Mouse (Mus musculus) hindbrain, embryonic 10.5 days (tissue): ENCODE data around the gene Camkmt. TPM values are rescaled to one million over a fixed set of nuclear protein-coding genes. Genes with fewer than 3 reads are reported as not detected.
A peak's percentile ranks its signal among the peaks of the same experiment; 100 is the strongest.

Experiments
- DNase-seq: peaks from one replicate; pipeline ENCODE4 v3.0.0-alpha.2; 2017; ENCODE audit warnings: low spot score
- H3K27ac ChIP-seq: fragments of 300-500 bp; sonication (generic); 2 replicates; pipeline ENCODE4 v1.5.1; 2016; ENCODE audit warnings: mild to moderate bottlenecking, moderate library complexity
- H3K27me3 ChIP-seq: fragments of 300-500 bp; sonication (generic); 2 replicates; pipeline ENCODE4 v1.6.1; 2016; ENCODE audit warnings: mild to moderate bottlenecking; ENCODE audit not compliant: poor library complexity, insufficient read depth, severe bottlenecking
- H3K36me3 ChIP-seq: fragments of 300-500 bp; sonication (generic); 2 replicates; pipeline ENCODE4 v1.6.1; 2016; ENCODE audit warnings: mild to moderate bottlenecking, moderate library complexity
- H3K4me1 ChIP-seq: fragments of 300-500 bp; sonication (generic); replicated peaks from 2 replicates; pipeline ENCODE4 v1.6.1; 2016; ENCODE audit warnings: mild to moderate bottlenecking
- H3K4me3 ChIP-seq: fragments of 300-500 bp; sonication (generic); 2 replicates; pipeline ENCODE4 v1.5.1; 2016; ENCODE audit warnings: mild to moderate bottlenecking, moderate library complexity
- H3K9me3 ChIP-seq: fragments of 300-500 bp; sonication (generic); 2 replicates; pipeline ENCODE4 v1.6.1; 2016; ENCODE audit warnings: mild to moderate bottlenecking, moderate library complexity
- WGBS: fragments of 180-500 bp; shearing (Covaris S2); methylation state at CpG from one replicate; pipeline ENCODE4 v1.1.7; 2016; 5-methylcytosine and 5-hydroxymethylcytosine counted together
- polyA plus RNA-seq: library from polyadenylated mRNA; unstranded; fragments of >200 nt; fragmentation: Nextera tagmentation; extraction: Ambion mirVana; gene quantifications from 2 replicates; pipeline ENCODE4 v1.2.1, GENCODE M21; 2016

Gene Camkmt
- polyA plus RNA-seq, 1 experiment from 2014 or later = 14.1 TPM

DNA sequence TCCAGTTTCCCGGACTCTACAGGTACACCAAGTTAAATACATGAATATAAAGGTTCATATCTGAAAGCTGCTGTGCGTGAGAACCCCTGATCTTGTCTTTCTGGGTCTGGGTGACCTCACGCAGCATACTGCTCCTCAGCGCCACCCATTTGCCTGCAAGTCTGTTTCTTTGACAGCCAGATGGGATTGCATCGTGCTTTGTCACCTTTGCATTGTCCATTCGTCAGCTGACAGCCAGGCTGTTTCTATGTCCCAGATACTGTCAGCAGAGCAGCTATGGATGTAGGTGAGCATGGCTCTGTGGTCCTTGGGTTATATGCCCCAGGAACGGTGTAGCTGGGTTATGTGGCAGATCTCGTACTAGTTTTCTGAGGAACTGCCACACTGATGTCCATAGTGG, 278.4 kb downstream of the Camkmt start:
- no peak for DNase-seq
- Histone ChIP-seq H3K27me3 (no peaks in the 10 kb centered on the region; the same call in none of the 2 replicates), H3K4me1 (0 out of 2 replicates have a peak, but pooled peaks cover 3% of the 10 kb centered on the region), H3K9me3 (no peaks in the 10 kb centered on the region), H3K4me3 (no peak overlapping the region), H3K27ac (no peak overlapping the region), H3K36me3 (no peaks in the 10 kb centered on the region)
- WGBS = 78% methylated on average over 8 of the region's 8 CpGs

DNA sequence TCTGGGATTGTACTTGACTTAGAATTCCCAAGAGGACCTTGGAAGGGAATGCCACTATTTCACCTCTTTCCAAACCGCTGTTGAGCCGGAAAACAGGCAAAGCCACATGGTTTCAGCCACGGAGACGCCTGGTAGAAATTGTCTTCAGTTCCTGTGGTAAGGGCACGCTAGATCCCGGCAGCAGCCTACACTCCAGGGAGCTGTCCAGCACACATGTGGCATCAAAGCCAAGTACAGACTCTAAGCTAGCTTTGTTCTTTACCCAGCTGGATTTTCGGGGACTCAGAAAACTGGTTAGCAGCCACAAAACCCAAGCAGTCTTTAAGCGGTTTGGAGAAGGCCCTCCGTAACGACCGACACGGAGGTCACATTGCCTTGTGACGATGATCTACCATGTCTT, 281.7 kb downstream of the Camkmt start:
- Histone ChIP-seq H3K9me3 (no peaks in the 10 kb centered on the region), H3K36me3 (no peaks in the 10 kb centered on the region), H3K27me3 (no peaks in the 10 kb centered on the region; the same call in none of the 2 replicates), H3K4me1 (no peaks in the 10 kb centered on the region), H3K4me3 (no peak overlapping the region), H3K27ac (no peak overlapping the region)
- peak; percentile 13 for DNase-seq
- 83% methylated on average over 13 of the region's 13 CpGs for WGBS

DNA sequence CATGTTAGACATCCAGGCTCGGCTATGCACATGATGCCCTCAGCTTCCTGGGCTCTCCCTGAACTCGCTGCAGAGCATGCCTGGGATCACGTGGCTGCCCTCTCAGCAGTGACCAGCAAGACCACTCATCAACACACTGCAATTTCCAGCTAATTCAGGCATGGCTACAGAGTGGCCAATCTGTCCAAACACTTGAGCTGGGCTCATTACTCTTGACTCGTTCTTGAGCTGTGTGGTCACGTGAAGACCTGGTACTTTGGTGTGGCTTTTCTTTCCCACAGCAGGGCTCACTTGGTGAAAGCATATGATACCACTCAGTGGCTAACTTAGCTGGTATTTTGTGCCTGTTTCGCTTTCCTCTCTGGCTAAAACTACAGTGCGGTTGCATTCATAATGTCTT, 282.2 kb downstream of the Camkmt start:
- no peaks in the 10 kb centered on the region; the same call in none of the 2 replicates for H3K27me3 ChIP-seq
- DNase-seq = no peak
- no peaks in the 10 kb centered on the region for H3K36me3 ChIP-seq
- 90% methylated on average over 7 of the region's 7 CpGs for WGBS
- H3K27ac ChIP-seq = no peak overlapping the region
- no peak overlapping the region for H3K4me3 ChIP-seq
- no peaks in the 10 kb centered on the region for H3K9me3 ChIP-seq
- no peaks in the 10 kb centered on the region for H3K4me1 ChIP-seq

DNA sequence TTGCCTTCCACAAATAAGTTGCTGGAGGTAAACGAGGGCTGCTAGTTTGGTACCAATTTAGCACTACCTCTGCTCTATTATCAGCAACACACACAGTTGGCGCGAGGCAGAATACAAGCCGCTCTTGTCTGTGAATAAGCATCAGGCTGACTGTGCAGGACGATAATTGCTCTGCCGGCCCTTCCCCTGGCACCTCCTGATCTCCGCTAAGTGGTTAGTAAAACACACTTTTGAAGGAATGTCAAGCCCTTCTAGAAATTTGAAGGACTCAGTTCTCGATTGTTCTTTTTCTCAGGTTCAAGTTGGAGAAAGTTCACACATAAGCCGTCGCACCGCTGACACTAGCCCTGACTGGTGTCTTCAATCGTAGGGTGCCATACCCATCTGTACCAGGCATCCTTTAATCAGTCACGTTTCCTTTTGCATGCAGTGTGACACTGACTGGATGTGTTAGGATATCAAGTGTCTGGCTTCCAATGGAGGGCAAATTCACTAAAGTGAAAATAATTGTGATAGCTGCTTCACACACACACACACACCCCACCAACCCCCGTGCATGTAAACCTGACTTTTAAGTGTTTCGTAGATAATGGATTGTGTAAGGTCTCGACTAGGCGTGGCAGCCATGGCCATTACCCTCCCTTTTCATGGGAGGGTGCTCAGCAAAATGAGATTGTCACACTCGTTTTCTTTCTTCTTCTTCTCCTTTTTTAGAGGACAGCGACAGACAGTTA, 283.9 kb downstream of the Camkmt start:
- no peaks in the 10 kb centered on the region; the same call in none of the 2 replicates for H3K27me3 ChIP-seq
- no peak overlapping the region for H3K27ac ChIP-seq
- H3K36me3 ChIP-seq = no peaks in the 10 kb centered on the region
- no peak for DNase-seq
- H3K4me3 ChIP-seq = no peak overlapping the region
- no peaks in the 10 kb centered on the region for H3K9me3 ChIP-seq
- WGBS = 87% methylated on average over 19 of the region's 19 CpGs
- no peaks in the 10 kb centered on the region for H3K4me1 ChIP-seq

GRCm38 (mm10) chr17:85374834-85375176, 284.5 kb downstream of the Camkmt start:
- Histone ChIP-seq H3K27me3 (no peaks in the 10 kb centered on the region; the same call in none of the 2 replicates), H3K9me3 (no peaks in the 10 kb centered on the region), H3K36me3 (no peaks in the 10 kb centered on the region), H3K4me3 (no peak overlapping the region), H3K27ac (no peak overlapping the region), H3K4me1 (no peaks in the 10 kb centered on the region)
- no peak for DNase-seq
- WGBS = 84% methylated on average over 8 of the region's 8 CpGs

- no peak overlapping the region for H3K4me3 ChIP-seq
- no peaks in the 10 kb centered on the region; the same call in none of the 2 replicates for H3K27me3 ChIP-seq
- DNase-seq = no peak
- no peaks in the 10 kb centered on the region for H3K4me1 ChIP-seq
- no peaks in the 10 kb centered on the region for H3K36me3 ChIP-seq
- H3K27ac ChIP-seq = no peak overlapping the region
- WGBS = 78% methylated on average over 10 of the region's 10 CpGs
- H3K9me3 ChIP-seq = no peaks in the 10 kb centered on the region
Measured at GRCm38 (mm10) chr17:85375523-85375922, 285.2 kb downstream of the Camkmt start.

DNA sequence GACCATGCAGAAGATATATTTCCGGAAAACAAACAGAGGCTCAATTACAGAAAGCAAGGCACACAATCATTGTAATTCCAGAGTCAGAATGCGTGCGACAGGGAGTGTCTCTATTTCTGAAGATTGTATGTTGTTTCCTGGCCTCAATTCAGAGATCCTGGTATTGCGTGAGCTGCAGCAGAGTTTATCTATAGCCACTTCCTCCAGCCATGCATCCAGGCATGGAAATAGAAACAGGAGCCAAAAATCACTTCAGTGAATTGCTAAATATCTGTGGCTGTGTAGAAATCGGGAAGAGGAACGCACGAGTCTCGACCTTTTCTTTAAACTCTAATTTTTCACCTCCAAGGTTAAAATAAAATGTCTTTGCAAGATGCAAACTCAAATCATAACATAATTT, 287.1 kb downstream of the Camkmt start:
- H3K27me3 ChIP-seq = peaks cover 2% of the 10 kb centered on the region; the same call in 1 of the 2 replicates
- H3K9me3 ChIP-seq = no peaks in the 10 kb centered on the region
- H3K4me1 ChIP-seq = no peaks in the 10 kb centered on the region
- no peak overlapping the region for H3K27ac ChIP-seq
- no peak for DNase-seq
- no peaks in the 10 kb centered on the region for H3K36me3 ChIP-seq
- 93% methylated on average over 8 of the region's 8 CpGs for WGBS
- H3K4me3 ChIP-seq = no peak overlapping the region

DNA sequence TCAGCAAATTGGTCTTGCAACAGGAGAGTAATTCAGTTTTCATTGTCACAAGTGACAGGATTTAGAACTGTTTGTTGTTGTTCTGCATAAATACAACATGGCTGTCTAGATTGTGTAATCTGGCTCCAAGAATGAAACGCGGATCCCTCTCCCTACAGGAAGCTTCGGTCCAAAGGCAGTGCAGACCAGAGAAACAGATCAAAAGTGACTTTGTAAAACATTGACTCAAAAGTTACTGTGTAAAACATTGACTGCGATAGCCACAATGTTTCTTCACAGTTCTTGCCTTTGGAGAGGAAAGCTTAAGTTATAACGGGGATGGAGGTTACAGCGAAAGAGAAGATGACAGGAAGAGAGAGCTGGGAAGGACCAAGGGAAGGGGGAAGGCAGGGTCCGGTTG, 288.7 kb downstream of the Camkmt start:
- Histone ChIP-seq H3K9me3 (no peaks in the 10 kb centered on the region), H3K27ac (no peak overlapping the region), H3K36me3 (no peaks in the 10 kb centered on the region), H3K27me3 (peaks cover 3% of the 10 kb centered on the region; the same call in 1 of the 2 replicates), H3K4me1 (no peaks in the 10 kb centered on the region), H3K4me3 (no peak overlapping the region)
- no peak for DNase-seq
- WGBS = 93% methylated on average over 7 of the region's 7 CpGs

DNA sequence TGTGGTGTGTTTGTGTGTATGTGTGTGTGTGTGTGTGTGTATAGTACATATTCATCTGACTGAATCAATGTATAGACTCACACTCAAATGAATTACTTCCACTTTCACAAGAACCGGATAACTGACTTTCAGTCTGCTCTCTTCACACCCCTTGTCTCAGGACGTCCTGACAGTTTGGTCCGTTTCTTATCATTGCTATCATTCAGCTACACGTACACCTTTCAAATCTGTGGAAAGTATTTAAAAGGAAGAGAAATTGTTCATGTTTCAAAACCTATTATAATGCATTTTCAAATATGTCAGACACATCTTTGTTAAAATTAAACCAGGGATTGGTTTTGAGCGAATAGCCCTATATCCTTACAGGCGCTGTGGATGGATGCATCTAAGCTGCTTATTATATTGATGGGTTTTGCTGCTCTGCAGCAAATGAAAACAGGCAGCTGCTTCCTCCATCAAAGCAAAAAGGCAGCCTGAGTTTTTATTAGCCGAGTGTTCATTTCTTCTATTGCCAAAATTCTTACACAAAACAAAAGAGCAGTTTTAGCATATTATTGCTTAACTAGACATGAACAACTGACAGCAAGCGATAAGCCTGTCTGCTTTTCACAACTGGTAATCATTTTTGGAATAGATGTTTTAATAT, 291.3 kb downstream of the Camkmt start:
- no peak overlapping the region for H3K4me3 ChIP-seq
- H3K27ac ChIP-seq = no peak overlapping the region
- DNase-seq = no peak
- no peaks in the 10 kb centered on the region for H3K4me1 ChIP-seq
- WGBS = 89% methylated on average over 8 of the region's 8 CpGs
- peaks cover 18% of the 10 kb centered on the region; the same call in 1 of the 2 replicates for H3K27me3 ChIP-seq
- H3K9me3 ChIP-seq = no peaks in the 10 kb centered on the region
- no peaks in the 10 kb centered on the region for H3K36me3 ChIP-seq

DNA sequence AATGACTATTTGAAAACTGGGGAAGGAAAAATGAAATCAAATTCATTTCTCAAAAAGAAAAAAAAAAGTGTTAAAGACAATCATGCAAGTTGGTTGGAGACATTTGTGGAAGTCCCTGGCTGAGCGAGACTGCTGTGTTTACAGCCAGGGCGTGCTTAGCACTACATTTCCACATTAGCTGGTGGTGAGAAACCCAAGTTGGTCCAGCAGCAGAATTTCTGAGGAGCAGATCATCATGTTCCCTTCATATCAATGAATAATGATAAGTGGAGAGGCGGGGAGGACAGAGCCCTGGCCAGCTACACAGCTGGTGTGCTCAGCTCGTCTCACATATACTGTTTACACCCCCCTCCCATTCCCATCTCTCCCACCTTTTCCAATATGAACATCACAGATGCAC, 292.0 kb downstream of the Camkmt start:
- no peaks in the 10 kb centered on the region for H3K4me1 ChIP-seq
- no peak overlapping the region for H3K4me3 ChIP-seq
- 84% methylated on average over 4 of the region's 4 CpGs for WGBS
- H3K9me3 ChIP-seq = no peaks in the 10 kb centered on the region
- H3K27me3 ChIP-seq = peaks cover 24% of the 10 kb centered on the region
- no peaks in the 10 kb centered on the region for H3K36me3 ChIP-seq
- H3K27ac ChIP-seq = no peak overlapping the region
- DNase-seq = no peak

GRCm38 (mm10) chr17:85382906-85383305, 292.6 kb downstream of the Camkmt start:
- WGBS = 89% methylated on average over 6 of the region's 6 CpGs
- Histone ChIP-seq H3K9me3 (no peaks in the 10 kb centered on the region), H3K4me1 (no peaks in the 10 kb centered on the region), H3K36me3 (no peaks in the 10 kb centered on the region), H3K27me3 (peaks cover 30% of the 10 kb centered on the region), H3K4me3 (no peak overlapping the region), H3K27ac (no peak overlapping the region)
- no peak for DNase-seq

DNA sequence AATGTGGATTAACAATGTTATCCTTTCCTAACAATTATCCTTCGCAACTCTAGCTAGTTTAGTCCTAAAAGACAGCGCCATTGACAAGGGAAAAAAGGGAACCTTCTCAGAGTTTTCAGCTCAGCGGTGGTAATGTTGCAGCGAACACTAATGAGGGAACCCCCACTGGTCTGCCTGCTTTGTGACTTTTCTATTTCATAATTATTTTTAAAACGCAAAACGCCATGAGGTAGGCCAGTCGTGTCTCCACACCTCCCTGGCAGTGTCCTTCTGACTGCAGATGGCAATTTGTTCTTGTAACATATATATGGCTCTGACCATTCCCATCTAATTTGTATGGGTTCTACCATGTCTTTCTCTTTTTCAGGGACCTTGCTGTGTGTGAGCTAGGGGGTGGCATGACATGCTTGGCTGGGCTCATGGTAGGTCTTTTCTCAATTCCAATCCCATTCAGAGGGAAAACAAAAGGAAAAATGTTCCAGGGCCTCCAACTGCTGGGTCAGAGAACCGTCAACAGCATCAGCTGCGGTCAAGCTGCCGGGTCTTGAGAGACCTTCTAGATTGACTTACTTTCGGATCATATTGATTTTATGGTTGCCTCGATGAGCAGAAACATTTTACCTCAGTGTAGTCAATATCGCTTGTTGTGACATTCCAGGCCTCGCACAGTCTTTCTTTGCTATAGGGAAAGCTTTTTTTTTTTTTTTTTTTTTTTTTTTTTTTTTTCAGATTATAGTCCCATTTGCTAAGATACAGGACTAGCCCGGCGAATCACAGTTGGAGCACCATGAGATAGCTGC, 302.9 kb downstream of the Camkmt start:
- WGBS = 39% methylated on average over 16 of the region's 16 CpGs
- Histone ChIP-seq H3K27ac (0 out of 2 replicates have a peak overlapping the region, but pooled peaks have one; percentile 50), H3K27me3 (peaks cover 69% of the 10 kb centered on the region), H3K36me3 (no peaks in the 10 kb centered on the region), H3K4me1 (peaks cover 48% of the 10 kb centered on the region), H3K9me3 (peaks cover 5% of the 10 kb centered on the region; the same call in 1 of the 2 replicates), H3K4me3 (no peak overlapping the region)
- DNase-seq = peak; percentile 50
